Mouse (Mus musculus) hindbrain, embryonic 12.5 days (tissue): ENCODE results near the gene Mterf1a. TPM values are rescaled to one million over a fixed set of nuclear protein-coding genes. Genes with fewer than 3 reads are reported as not detected.
"Not testable (repeated sequence)": the region's sequence is repeated elsewhere in the genome, so short reads cannot be mapped to it uniquely, and the experiment has no call there.

Source experiments
- ATAC-seq: fragments of 200-750 bp; cut with Nextera tagmentation; 2 replicates; pipeline ENCODE4 v1.8.0; 2017; ENCODE audit warnings: moderate TSS enrichment; ENCODE audit not compliant: low FRiP score
- H3K27ac ChIP-seq: fragments of 300-500 bp; sonication (generic); 2 replicates; pipeline ENCODE4 v1.5.1; 2016; ENCODE audit warnings: mild to moderate bottlenecking
- H3K27me3 ChIP-seq: fragments of 300-500 bp; sonication (generic); 2 replicates; pipeline ENCODE4 v1.6.1; 2016; ENCODE audit warnings: mild to moderate bottlenecking
- H3K36me3 ChIP-seq: fragments of 300-500 bp; sonication (generic); 2 replicates; pipeline ENCODE4 v1.6.1; 2016; ENCODE audit warnings: mild to moderate bottlenecking
- H3K4me1 ChIP-seq: fragments of 300-500 bp; sonication (generic); 2 replicates; pipeline ENCODE4 v1.6.1; 2016
- H3K4me2 ChIP-seq: fragments of 300-500 bp; sonication (generic); replicated peaks from 2 replicates; pipeline ENCODE4 v1.6.1; 2016; ENCODE audit warnings: mild to moderate bottlenecking
- H3K4me3 ChIP-seq: fragments of 300-500 bp; sonication (generic); 2 replicates; pipeline ENCODE4 v1.5.1; 2016; ENCODE audit warnings: mild to moderate bottlenecking
- H3K9ac ChIP-seq: fragments of 300-500 bp; sonication (generic); 2 replicates; pipeline ENCODE4 v1.6.1; 2016; ENCODE audit warnings: mild to moderate bottlenecking, moderate library complexity
- H3K9me3 ChIP-seq: fragments of 300-500 bp; sonication (generic); replicated peaks from 2 replicates; pipeline ENCODE4 v1.6.1; 2016; ENCODE audit warnings: mild to moderate bottlenecking
- WGBS: fragments of 180-500 bp; shearing (Covaris S2); methylation state at CpG from one replicate; pipeline ENCODE4 v1.1.7; 2016; 5-methylcytosine and 5-hydroxymethylcytosine counted together
- polyA plus RNA-seq: library from polyadenylated mRNA; unstranded; fragments of >200 nt; fragmentation: Nextera tagmentation; extraction: Ambion mirVana; gene quantifications from 2 replicates; pipeline ENCODE4 v1.2.1, GENCODE M21; 2016

Gene Mterf1a
- 8.4 and 9.5 TPM in 2 replicates for polyA plus RNA-seq

DNA sequence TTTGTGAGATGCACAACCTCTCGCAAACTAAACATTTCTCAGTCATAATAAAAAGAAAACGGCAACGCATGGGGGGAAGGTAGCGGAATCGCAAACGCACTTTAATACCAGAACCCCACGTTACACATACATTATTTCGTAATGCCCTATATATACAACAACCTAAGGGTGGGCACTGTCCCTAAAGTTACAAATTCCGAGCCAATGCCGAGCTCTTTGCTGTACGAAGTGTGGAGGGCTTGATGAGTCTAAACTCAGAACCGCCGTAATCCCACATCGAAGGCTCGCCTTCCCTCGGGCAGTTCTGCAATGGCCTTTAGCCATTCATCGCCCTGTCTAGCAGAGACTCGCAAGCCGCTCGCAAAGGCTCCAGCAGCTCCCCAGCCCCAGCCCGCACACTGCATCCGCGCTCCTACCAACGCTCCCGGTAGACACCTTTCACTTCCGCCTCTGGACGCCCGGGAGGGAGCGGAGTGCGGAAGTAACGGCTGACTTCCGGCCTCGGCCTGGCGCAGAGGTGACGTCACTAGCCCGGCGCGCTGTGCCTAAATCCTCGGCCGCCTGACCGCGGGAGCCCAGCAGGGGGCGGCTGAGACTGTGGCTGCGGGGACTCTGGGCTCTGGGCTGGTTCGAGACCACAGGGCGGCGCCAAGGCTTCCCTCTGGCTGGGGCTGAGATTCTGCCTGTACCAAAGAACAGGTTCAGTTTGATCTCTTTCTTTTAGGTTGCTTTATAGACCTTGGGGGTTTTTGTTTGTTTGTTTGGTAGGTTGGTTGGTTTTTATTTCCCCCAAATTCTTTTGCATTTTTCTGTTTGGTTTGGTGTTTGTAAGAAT is at the start of gene Mterf1a:
Mterf1a (minus strand) TSS at position 475 of the 835 bp plus-strand sequence.
- Histone ChIP-seq H3K4me3 (peak within 1 kb of the TSS; percentile 38), H3K27ac (0 out of 2 replicates have a peak within 1 kb of the TSS, but pooled peaks have one; percentile 18), H3K9ac (peak within 1 kb of the TSS; percentile 52), H3K4me2 (peak within 1 kb of the TSS; percentile 59)
- not testable (repeated sequence) for H3K36me3 ChIP-seq, H3K9me3 ChIP-seq, H3K4me1 ChIP-seq, H3K27me3 ChIP-seq
- peak; percentile 100 for ATAC-seq
- 1% methylated on average over 11 of the region's 47 CpGs for WGBS

DNA sequence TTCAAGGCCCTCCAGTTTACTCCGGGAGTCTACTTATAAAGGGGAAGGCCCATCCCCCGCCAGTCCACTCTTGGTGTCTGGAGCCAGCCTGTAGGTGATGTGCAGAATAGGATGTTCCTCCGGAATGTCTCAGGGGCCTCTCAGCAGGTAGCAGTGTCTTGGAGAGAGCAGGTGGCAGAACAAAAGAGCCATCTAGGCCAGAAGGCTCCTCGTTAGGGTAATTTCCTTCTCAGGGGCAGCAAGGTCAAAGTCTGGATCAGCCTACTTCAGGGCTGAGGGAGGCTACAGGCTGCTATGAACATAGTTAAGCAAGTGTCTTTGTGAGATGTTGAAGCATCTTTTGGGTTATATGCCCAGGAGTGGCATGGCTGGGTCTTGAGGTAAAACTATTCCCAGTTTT is 49.4 kb upstream of the Mterf1a start:
- ATAC-seq, H3K9me3 ChIP-seq, H3K27me3 ChIP-seq, H3K4me3 ChIP-seq, H3K4me1 ChIP-seq, H3K27ac ChIP-seq, H3K4me2 ChIP-seq, H3K9ac ChIP-seq: not testable (repeated sequence)
- WGBS = 56% methylated on average over 4 of the region's 4 CpGs
- H3K36me3 ChIP-seq = peaks cover 19% of the 10 kb centered on the region

DNA sequence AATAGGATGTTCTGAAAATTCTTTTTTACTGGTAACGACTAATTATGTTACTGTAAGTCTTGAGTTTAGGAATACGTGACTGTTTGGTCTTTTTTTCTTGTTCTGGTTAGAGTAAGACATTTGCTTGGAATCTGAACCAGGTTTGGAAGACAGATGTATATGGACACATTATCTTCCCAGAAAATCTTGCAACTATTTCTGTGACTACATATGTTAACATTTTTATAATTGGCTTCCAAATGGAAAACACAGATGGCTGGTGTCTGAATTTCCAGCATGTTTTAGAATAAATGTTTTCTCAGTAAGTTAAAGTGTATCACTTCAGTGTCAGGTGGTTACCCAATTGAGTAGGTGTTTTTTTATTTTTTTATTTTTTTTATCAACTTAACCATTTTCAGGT is 47.5 kb upstream of the Mterf1a start:
- Histone ChIP-seq H3K36me3 (peaks cover 19% of the 10 kb centered on the region), H3K9me3 (no peaks in the 10 kb centered on the region; the same call in 1 of the 2 replicates), H3K9ac (no peak overlapping the region), H3K27me3 (no peaks in the 10 kb centered on the region), H3K27ac (no peak overlapping the region), H3K4me1 (no peaks in the 10 kb centered on the region), H3K4me3 (no peak overlapping the region), H3K4me2 (no peak overlapping the region)
- ATAC-seq = no peak
- 91% methylated on average over 2 of the region's 2 CpGs for WGBS

DNA sequence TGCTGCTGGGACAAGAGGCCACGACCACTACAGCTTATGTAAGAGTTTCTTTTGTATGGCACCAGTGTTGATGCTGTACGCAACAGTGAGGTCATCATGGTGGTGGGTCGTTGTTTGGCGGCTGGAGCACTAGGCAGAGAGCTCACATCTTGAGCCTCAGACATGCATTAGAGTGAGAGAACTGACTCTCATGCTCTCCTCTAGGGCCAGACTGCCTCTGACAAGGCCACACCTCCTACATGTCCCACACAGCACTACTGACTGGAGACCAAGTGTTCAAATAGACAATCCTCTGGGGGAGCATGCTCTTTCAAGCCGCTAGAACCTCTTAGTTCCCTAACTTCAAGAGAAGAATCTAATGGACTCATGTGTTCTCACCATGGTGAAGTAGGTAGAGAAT is 45.6 kb upstream of the Mterf1a start:
- H3K4me3 ChIP-seq = no peak overlapping the region
- H3K4me2 ChIP-seq = no peak overlapping the region
- 98% methylated on average over 5 of the region's 5 CpGs for WGBS
- H3K9ac ChIP-seq = no peak overlapping the region
- no peaks in the 10 kb centered on the region; the same call in 1 of the 2 replicates for H3K9me3 ChIP-seq
- H3K27me3 ChIP-seq = no peaks in the 10 kb centered on the region
- no peak for ATAC-seq
- H3K36me3 ChIP-seq = peaks cover 19% of the 10 kb centered on the region
- H3K27ac ChIP-seq = no peak overlapping the region
- H3K4me1 ChIP-seq = no peaks in the 10 kb centered on the region

DNA sequence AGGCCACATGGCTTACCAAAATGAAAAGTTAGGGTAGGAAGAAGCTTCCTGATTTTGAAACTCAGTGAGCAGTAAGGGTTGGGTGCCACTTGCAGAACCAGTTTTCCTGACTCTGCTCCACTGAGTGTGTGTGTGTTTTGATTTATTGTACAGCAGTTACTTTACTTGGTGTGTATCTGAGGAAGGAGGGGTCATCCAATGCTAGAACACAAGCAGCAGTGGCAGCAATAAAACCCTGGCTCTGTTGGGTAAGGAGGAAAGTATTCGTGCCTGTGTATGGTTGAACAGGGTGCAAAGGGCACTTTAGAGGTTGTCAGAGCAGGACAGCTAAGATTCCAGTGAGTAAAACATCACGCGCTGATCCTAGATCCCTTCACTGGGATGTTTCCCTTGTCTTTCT is 45.2 kb upstream of the Mterf1a start:
- WGBS = 94% methylated on average over 3 of the region's 3 CpGs
- H3K4me3 ChIP-seq = no peak overlapping the region
- H3K4me1 ChIP-seq = no peaks in the 10 kb centered on the region
- no peak overlapping the region for H3K4me2 ChIP-seq
- ATAC-seq = no peak
- H3K9me3 ChIP-seq = no peaks in the 10 kb centered on the region; the same call in 1 of the 2 replicates
- H3K27ac ChIP-seq = no peak overlapping the region
- no peaks in the 10 kb centered on the region for H3K27me3 ChIP-seq
- peaks cover 19% of the 10 kb centered on the region for H3K36me3 ChIP-seq
- no peak overlapping the region for H3K9ac ChIP-seq

DNA sequence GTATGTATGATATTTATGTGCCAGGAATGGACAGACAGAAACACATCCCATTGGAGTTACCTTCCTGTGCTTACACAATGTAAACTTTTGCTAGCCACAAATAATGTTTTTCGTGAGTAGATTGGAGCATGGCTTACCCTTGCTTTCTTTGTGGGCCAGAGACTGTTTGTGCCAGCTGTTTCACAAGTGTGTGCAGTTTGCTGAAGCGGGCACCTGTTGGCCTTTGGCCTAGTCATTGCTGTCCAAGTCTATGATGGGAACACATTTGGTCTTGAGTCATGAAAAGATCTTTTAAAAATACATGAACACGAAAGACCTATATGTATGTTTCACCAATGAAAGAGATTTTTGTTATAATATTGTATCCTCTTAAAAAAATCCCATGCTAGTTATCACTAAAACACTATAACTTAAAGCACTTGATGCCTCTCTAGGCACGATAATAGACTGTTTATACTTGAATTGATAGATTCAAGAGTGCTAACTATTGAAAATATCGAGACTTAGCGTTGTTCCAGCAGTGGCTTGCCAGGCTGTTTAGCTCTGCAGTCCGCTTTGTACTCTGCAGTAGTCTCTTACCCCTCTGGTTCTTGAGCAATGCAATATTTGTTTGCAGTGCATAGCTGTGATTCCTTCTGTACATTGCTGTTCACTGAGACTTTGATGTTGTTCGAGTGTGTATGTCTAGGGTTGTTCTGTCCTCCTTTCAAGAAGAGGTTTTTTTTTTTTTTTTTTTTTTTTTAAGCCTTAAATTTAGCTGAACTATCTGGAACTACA is 42.2 kb upstream of the Mterf1a start:
- peaks cover 12% of the 10 kb centered on the region; the same call in 1 of the 2 replicates for H3K36me3 ChIP-seq
- peaks cover 4% of the 10 kb centered on the region for H3K4me1 ChIP-seq
- H3K9ac ChIP-seq = no peak overlapping the region
- WGBS = 91% methylated on average over 8 of the region's 8 CpGs
- H3K9me3 ChIP-seq = no peaks in the 10 kb centered on the region; the same call in 1 of the 2 replicates
- no peak overlapping the region for H3K4me2 ChIP-seq
- ATAC-seq = no peak
- no peak overlapping the region for H3K4me3 ChIP-seq
- H3K27ac ChIP-seq = no peak overlapping the region
- H3K27me3 ChIP-seq = no peaks in the 10 kb centered on the region

DNA sequence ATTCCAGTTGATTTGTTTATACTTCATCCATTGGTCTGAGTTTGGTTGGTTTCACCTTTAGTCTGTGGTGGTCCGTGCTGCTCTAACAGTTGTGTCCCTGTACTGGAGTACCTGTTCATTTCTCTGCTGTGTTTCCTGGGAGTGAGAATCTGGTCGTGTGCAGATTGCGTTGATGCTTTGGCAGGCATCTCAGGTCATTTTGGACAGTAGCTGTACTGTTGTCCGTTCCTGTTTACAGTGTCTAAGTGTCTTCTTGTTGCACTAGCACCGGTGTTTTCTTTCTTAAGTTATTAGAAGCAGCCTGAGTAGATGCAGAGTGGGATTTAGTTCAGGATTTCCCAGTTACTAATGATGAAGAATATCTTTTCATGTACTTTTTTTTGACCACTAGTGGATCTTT is 41.5 kb upstream of the Mterf1a start:
- 93% methylated on average over 5 of the region's 5 CpGs for WGBS
- Histone ChIP-seq H3K4me2 (no peak overlapping the region), H3K9ac (no peak overlapping the region), H3K4me3 (no peak overlapping the region), H3K36me3 (peaks cover 12% of the 10 kb centered on the region; the same call in 1 of the 2 replicates), H3K9me3 (no peaks in the 10 kb centered on the region; the same call in 1 of the 2 replicates), H3K27ac (no peak overlapping the region), H3K27me3 (no peaks in the 10 kb centered on the region), H3K4me1 (peaks cover 11% of the 10 kb centered on the region)
- no peak for ATAC-seq

DNA sequence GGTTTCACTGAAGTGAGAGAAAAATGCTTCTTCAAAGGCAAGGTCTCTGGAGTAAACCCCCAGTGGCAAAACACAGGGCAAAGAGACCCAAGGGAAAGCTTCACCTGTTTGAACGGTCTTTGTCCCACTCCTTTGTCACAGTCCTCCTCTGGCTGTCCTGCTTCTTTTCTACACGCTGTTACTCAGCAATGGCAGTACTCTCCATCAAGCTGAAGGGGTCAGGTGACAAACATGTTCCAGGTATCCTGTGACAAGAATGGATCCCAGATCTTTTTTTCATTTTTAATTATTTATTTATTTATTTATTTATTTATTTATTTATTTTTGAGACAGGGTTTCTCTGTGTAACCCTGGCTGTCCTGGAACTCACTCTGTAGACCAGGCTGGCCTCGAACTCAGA is 39.8 kb upstream of the Mterf1a start:
- H3K4me3 ChIP-seq = no peak overlapping the region
- no peaks in the 10 kb centered on the region for H3K27me3 ChIP-seq
- no peaks in the 10 kb centered on the region for H3K9me3 ChIP-seq
- H3K4me2 ChIP-seq = no peak overlapping the region
- peaks cover 20% of the 10 kb centered on the region for H3K4me1 ChIP-seq
- no peaks in the 10 kb centered on the region for H3K36me3 ChIP-seq
- 92% methylated on average over 3 of the region's 3 CpGs for WGBS
- ATAC-seq = no peak
- H3K27ac ChIP-seq = no peak overlapping the region
- H3K9ac ChIP-seq = no peak overlapping the region

DNA sequence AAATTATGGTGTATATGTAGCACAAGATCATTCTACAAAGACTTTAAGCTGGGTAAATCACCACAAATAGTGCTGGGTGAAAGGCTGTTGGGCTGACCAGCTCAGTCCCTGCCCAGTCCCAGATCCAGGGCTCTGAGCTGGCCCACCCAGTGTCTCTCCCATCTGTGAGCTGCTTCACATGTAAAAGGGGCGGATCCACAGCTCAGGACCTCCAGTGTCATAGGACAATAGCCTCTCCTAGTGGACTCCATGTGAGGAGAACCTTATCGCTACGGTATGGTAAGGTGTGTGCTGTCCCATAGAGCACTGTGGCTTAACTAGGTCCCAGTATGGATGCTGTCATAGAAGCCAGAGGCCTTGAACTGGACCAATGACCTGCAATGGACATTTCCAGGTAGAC is 37.9 kb upstream of the Mterf1a start:
- no peaks in the 10 kb centered on the region for H3K27me3 ChIP-seq
- no peak for ATAC-seq
- 80% methylated on average over 3 of the region's 3 CpGs for WGBS
- H3K4me3 ChIP-seq = no peak overlapping the region
- H3K9ac ChIP-seq = no peak overlapping the region
- H3K27ac ChIP-seq = no peak overlapping the region
- no peaks in the 10 kb centered on the region for H3K9me3 ChIP-seq
- H3K4me2 ChIP-seq = no peak overlapping the region
- peaks cover 20% of the 10 kb centered on the region for H3K4me1 ChIP-seq
- no peaks in the 10 kb centered on the region for H3K36me3 ChIP-seq

DNA sequence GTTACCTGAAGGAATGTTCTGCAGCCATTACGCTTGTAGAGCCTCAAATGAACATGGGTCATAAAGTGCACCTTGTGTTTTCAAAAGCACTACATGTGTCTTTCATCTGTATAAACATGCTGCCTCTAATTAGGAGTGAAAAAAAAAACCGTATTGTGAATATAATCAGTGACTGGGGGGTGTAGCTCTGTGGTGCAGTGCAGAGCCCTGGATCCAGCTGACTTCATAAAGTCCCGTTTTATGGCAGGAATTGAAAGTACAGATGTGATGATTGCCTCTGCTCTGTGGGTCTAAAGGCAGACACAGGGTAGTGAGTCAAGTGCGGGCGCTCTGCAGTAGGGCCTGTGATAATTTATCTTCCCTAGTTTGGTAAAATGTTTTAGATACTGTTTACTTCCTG is 37.0 kb upstream of the Mterf1a start:
- Histone ChIP-seq H3K4me1 (peaks cover 20% of the 10 kb centered on the region), H3K9ac (no peak overlapping the region), H3K27ac (no peak overlapping the region), H3K9me3 (no peaks in the 10 kb centered on the region), H3K36me3 (no peaks in the 10 kb centered on the region), H3K27me3 (no peaks in the 10 kb centered on the region), H3K4me3 (peak overlapping the region; percentile 94; the same call in 1 of the 2 replicates), H3K4me2 (peak overlapping the region; percentile 62)
- ATAC-seq = no peak
- WGBS = 61% methylated on average over 5 of the region's 5 CpGs

DNA sequence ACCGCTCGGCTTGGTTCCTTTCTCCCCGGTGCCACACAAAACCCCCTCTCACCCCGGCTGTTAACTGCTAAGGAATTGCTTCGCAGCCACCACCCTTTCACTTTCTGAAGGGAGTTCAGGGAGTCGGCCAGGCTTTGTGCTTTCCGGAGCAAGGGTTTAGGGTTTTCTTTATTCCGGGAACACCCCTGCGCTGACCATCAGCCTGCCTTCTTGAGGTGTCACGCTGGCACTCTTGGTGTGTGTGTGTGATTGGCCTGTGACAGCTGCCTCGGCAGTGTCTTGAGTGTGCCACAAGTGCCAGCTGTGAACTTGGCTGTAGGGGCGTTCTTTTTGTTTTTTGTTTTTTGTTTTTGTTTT is 34.9 kb upstream of the Mterf1a start:
- Histone ChIP-seq H3K36me3 (no peaks in the 10 kb centered on the region), H3K9ac (peak overlapping the region; percentile 99), H3K27me3 (no peaks in the 10 kb centered on the region), H3K4me1 (peaks cover 20% of the 10 kb centered on the region), H3K4me2 (peak overlapping the region; percentile 62), H3K27ac (peak overlapping the region; percentile 98), H3K4me3 (peak overlapping the region; percentile 94), H3K9me3 (no peaks in the 10 kb centered on the region)
- ATAC-seq = peak; percentile 60
- WGBS = 2% methylated on average over 12 of the region's 12 CpGs

DNA sequence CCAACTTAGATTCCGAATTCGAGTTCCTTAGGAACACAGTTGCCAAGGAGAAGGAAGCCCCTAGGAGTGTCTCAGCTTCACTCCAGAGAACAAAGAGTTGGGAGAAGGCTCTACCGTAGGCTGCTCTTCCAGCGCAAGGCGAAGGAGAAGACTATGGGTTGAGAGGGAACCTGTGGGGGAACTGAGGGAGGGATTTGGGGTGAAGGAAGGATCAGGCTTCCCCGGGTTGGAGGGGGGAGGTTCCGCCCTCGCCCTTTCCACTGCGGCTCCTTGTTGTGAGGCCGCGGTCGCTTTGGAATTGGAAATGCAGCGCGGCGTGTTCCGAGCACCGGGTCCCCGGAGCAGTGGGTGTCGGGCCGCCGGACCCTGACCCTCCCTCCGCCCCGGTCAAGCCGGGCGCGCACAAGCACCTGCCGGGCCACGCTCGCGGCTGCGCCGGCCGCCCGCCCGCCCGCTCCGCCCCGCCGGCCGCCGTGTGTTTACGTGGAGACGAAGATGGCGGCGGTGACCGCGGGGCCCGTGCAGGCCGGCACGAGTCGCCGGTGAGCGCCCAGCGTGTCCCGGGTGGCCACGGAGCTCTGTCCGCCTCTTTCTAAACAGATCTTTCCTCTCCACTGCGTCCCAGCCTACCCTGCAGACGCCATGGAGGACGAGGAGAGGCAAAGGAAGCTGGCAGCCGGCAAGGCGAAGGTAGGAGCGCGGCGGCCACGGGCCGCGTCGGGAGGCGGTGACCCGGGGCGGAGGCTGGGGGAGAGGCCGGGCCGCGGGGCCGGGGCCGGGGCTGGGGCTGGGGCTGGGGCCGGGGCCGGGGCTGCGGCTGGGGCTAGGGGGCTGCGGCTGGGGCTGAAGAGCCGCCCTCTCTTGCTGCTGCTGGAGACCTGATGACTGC is 34.3 kb upstream of the Mterf1a start, which contains the start of gene Akap9:
Akap9 (plus strand) TSS at position 254 of the 889 bp plus-strand sequence.
- Histone ChIP-seq H3K9me3 (no peaks in the 10 kb centered on the region), H3K27ac (peak within 1 kb of the TSS; percentile 98), H3K4me2 (peak within 1 kb of the TSS; percentile 62), H3K36me3 (no peaks in the 10 kb centered on the region), H3K4me1 (peaks cover 20% of the 10 kb centered on the region), H3K4me3 (peak within 1 kb of the TSS; percentile 94), H3K9ac (peak within 1 kb of the TSS; percentile 99), H3K27me3 (no peaks in the 10 kb centered on the region)
- peak; percentile 87 for ATAC-seq
- WGBS = under 1% methylated on average over 62 of the region's 82 CpGs
